Mouse (Mus musculus): ENCODE data around the gene Krtdap.
"Not testable (repeated sequence)": the region's sequence is repeated elsewhere in the genome, so short reads cannot be mapped to it uniquely, and the experiment has no call there.

- TF ChIP-seq EP300 (IDR thresholded peaks at IDR 0.05; ENCODE audit: insufficient read depth, low read depth, low read length); CTCF (IDR thresholded peaks at IDR 0.05; ENCODE audit: low read depth, low read length): not testable (repeated sequence)
Observed at GRCm38 (mm10) chr7:30832684-30833083, 45.0 kb downstream of the Krtdap start.
